Mouse (Mus musculus) hindbrain, embryonic 11.5 days (tissue): ENCODE data around the gene Dnah14. TPM values are rescaled to one million over a fixed set of nuclear protein-coding genes. Genes with fewer than 3 reads are reported as not detected.

Experiments used
- ATAC-seq: fragments of 200-750 bp; cut with Nextera tagmentation; 2 replicates; pipeline ENCODE4 v1.8.0; 2017; ENCODE audit warnings: mild to moderate bottlenecking, moderate TSS enrichment, moderate library complexity; ENCODE audit not compliant: low FRiP score
- DNase-seq: peaks from one replicate; pipeline ENCODE4 v3.0.0-alpha.2; 2015; ENCODE audit warnings: low spot score
- H3K27ac ChIP-seq: fragments of 300-500 bp; sonication (generic); 2 replicates; pipeline ENCODE4 v1.5.1; 2014; ENCODE audit warnings: mild to moderate bottlenecking, low read depth, low read length
- H3K27me3 ChIP-seq: fragments of 300-500 bp; sonication (generic); 2 replicates; pipeline ENCODE4 v1.6.1; 2014; ENCODE audit warnings: mild to moderate bottlenecking, low read length, moderate library complexity, mixed read lengths; ENCODE audit not compliant: control insufficient read depth, insufficient read depth
- H3K36me3 ChIP-seq: fragments of 300-500 bp; sonication (generic); 2 replicates; pipeline ENCODE4 v1.6.1; 2014; ENCODE audit warnings: mild to moderate bottlenecking, low read length, moderate library complexity, mixed read lengths; ENCODE audit not compliant: control insufficient read depth, insufficient read depth
- H3K4me1 ChIP-seq: fragments of 300-500 bp; sonication (generic); replicated peaks from 2 replicates; pipeline ENCODE4 v1.6.1; 2014; ENCODE audit warnings: low read length, mixed read lengths; ENCODE audit not compliant: control insufficient read depth, insufficient read depth
- H3K4me2 ChIP-seq: fragments of 300-500 bp; sonication (generic); replicated peaks from 2 replicates; pipeline ENCODE4 v1.6.1; 2014; ENCODE audit warnings: mild to moderate bottlenecking, low read depth, low read length
- H3K4me3 ChIP-seq: fragments of 300-500 bp; sonication (generic); 2 replicates; pipeline ENCODE4 v1.5.1; 2014; ENCODE audit warnings: low read depth, low read length
- H3K9ac ChIP-seq: fragments of 300-500 bp; sonication (generic); 2 replicates; pipeline ENCODE4 v1.6.1; 2014; ENCODE audit warnings: low read depth, low read length
- H3K9me3 ChIP-seq: fragments of 300-500 bp; sonication (generic); 2 replicates; pipeline ENCODE4 v1.6.1; 2016; ENCODE audit warnings: low read length; ENCODE audit not compliant: control insufficient read depth
- WGBS: fragments of 180-500 bp; shearing (Covaris S2); extraction: QIAGEN DNeasy Blood & Tissue Kit; methylation state at CpG from one replicate; pipeline ENCODE4 v1.1.7; 2014; 5-methylcytosine and 5-hydroxymethylcytosine counted together
- polyA plus RNA-seq: library from polyadenylated mRNA; unstranded; fragments of >200 nt; fragmentation: Nextera tagmentation; extraction: Ambion mirVana; gene quantifications from 2 replicates; pipeline ENCODE4 v1.2.1, GENCODE M21; 2014

Dnah14 gene
- polyA plus RNA-seq, 1 experiment from 2014 or later: 2.6 TPM

- H3K4me1 ChIP-seq: no peaks in the 10 kb centered on the region
- no peak overlapping the region for H3K27ac ChIP-seq
- H3K4me3 ChIP-seq: no peak overlapping the region
- WGBS: 69% methylated on average over 4 of the region's 4 CpGs
- DNase-seq: no peak
- no peak overlapping the region for H3K4me2 ChIP-seq
- no peaks in the 10 kb centered on the region for H3K27me3 ChIP-seq
- ATAC-seq: no peak
- no peaks in the 10 kb centered on the region for H3K9me3 ChIP-seq
- H3K9ac ChIP-seq: no peak overlapping the region
- no peaks in the 10 kb centered on the region for H3K36me3 ChIP-seq
Observed at GRCm38 (mm10) chr1:181850441-181850840, 274.1 kb downstream of the Dnah14 start.

DNA sequence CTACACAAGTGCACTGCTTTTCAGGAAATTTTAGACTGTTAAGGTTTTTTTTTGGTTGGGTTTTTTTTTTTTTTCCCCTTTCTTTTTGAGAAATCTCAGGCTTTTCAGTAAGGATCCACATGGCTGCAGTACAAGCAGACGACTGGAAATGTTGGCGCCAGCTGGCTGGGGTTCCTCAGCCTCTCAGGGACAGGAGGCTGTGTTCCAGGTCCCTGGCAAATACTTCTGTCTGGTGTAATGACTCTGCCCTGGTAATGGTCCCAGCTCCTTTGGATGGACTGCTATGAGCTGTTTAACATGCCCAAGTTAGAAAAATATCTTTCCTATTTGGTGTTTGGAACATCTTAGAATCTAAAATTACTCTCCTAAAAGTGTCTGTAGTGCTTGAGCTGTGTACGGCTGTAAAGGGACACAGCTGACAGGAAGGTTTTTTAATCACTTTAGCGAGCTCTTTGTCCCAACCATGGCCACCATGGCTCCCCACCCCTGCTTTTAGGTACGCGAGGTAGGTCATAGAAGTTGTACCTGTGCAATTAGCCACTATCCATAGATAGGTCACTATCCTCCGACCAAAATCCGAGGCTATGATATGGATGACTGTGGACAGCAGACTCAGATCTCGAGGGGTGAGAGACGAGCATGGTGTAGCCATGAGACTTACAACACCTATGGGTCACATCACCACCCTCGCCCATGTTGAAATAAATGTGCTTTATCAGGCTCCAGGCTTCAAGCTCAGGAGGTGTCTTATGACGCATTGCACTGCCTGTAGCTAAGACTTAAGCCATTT is 275.4 kb downstream of the Dnah14 start:
- Histone ChIP-seq H3K36me3 (no peaks in the 10 kb centered on the region), H3K27ac (no peak overlapping the region), H3K4me2 (no peak overlapping the region), H3K4me3 (no peak overlapping the region), H3K9ac (no peak overlapping the region), H3K27me3 (no peaks in the 10 kb centered on the region), H3K4me1 (no peaks in the 10 kb centered on the region), H3K9me3 (no peaks in the 10 kb centered on the region)
- WGBS: 89% methylated on average over 12 of the region's 12 CpGs
- no peak for DNase-seq
- no peak for ATAC-seq

DNA sequence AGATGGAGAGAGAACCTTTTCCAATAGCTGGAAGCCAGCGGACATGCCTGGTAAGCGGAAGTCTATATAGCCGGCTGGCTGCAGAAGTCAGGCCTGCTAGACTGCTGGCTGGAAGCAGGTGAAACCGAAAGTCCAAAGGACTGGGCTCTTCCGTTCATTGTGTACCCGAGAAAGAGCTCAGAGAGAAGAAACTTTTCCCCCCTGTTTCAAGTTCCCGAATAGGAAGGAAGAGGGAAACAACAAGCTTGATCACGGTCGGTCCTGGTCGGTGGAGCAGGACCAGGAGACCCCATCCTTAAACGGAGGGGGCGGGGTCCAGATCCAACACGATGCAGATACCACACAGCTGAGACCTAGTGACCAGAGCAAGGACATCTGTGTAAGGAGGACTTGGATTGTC is 276.1 kb downstream of the Dnah14 start:
- no peak for ATAC-seq
- H3K4me2 ChIP-seq: no peak overlapping the region
- no peak overlapping the region for H3K4me3 ChIP-seq

DNA sequence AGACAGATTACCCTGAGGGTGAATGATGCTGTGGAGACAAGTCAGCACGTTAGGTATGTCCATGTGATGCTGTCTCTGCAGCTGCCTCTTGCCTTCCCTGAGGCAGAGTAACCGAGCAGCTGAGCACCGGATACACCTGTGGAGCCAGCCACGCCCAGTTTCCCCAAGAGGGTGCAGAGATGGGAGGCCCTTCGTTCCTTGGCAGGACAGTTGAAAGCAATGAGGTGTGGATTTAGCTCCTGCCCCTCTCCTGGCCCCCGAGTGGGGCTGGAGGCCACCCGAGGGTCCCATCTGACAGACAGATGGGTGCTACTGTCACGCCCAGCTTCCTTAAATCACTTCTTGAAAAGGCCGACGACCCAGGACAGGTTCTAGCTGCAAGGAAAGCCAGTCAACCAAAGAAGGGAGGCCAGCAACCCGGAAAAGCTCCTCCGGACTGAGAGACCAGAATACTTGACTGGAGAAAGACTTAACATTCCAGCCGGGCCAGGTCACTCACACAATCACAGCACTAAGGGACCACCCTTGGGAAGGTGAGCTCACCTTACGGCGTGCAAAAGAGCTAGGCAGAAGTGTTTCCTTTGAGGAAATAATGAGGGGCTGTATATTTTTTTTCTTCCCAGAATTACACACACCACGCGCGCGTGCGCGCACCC is 276.9 kb downstream of the Dnah14 start:
- H3K27me3 ChIP-seq: no peaks in the 10 kb centered on the region
- no peak overlapping the region for H3K4me3 ChIP-seq
- no peak overlapping the region; the same call in 1 of the 2 replicates for H3K4me2 ChIP-seq
- no peaks in the 10 kb centered on the region for H3K4me1 ChIP-seq
- DNase-seq (peak; percentile 19), ATAC-seq (no peak; the same call in 1 of the 2 replicates)
- no peaks in the 10 kb centered on the region for H3K9me3 ChIP-seq
- H3K27ac ChIP-seq: no peak overlapping the region
- H3K36me3 ChIP-seq: no peaks in the 10 kb centered on the region
- 19% methylated on average over 20 of the region's 21 CpGs for WGBS
- no peak overlapping the region for H3K9ac ChIP-seq

More for the DNA sequence above, 276.1 kb downstream of the Dnah14 start:
- Histone ChIP-seq H3K27ac (no peak overlapping the region), H3K9ac (no peak overlapping the region), H3K36me3 (no peaks in the 10 kb centered on the region), H3K4me1 (no peaks in the 10 kb centered on the region), H3K27me3 (no peaks in the 10 kb centered on the region), H3K9me3 (no peaks in the 10 kb centered on the region)
- 45% methylated on average over 13 of the region's 13 CpGs for WGBS
- no peak for DNase-seq

- 96% methylated on average over 2 of the region's 2 CpGs for WGBS
- Histone ChIP-seq H3K9ac (no peak overlapping the region), H3K9me3 (no peaks in the 10 kb centered on the region), H3K4me3 (no peak overlapping the region), H3K4me2 (no peak overlapping the region), H3K4me1 (no peaks in the 10 kb centered on the region), H3K27me3 (no peaks in the 10 kb centered on the region), H3K27ac (no peak overlapping the region), H3K36me3 (no peaks in the 10 kb centered on the region)
- ATAC-seq (no peak), DNase-seq (no peak)
Observed at GRCm38 (mm10) chr1:181854829-181855228, 278.5 kb downstream of the Dnah14 start.

- no peaks in the 10 kb centered on the region for H3K27me3 ChIP-seq
- no peak overlapping the region for H3K27ac ChIP-seq
- no peaks in the 10 kb centered on the region for H3K4me1 ChIP-seq
- no peak overlapping the region for H3K4me2 ChIP-seq
- H3K9ac ChIP-seq: no peak overlapping the region
- H3K36me3 ChIP-seq: no peaks in the 10 kb centered on the region
- ATAC-seq (no peak), DNase-seq (no peak)
- WGBS: 87% methylated on average over 2 of the region's 2 CpGs
- H3K4me3 ChIP-seq: no peak overlapping the region
- no peaks in the 10 kb centered on the region for H3K9me3 ChIP-seq
Observed at GRCm38 (mm10) chr1:181856329-181856728, 280.0 kb downstream of the Dnah14 start.

DNA sequence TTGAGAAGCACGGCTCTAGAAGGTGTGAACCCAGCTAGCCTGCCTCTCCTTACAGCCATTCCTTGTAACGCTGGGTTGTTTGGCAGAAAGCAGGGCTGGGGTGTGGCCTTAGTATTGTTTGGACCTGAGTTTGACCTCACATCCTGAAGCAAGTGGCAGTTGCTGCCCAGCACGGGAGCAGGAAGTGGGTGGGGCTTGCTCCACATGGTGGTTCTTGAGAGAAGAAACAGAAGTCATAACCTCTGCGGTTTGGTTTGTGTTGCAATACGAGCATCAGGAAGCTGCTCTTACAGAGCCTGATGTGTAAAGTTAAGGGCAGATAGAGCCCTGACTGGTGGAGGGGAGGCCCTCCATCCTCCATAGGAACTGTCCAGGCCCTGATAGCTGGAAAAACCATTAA is 284.3 kb downstream of the Dnah14 start:
- ATAC-seq (no peak), DNase-seq (no peak)
- Histone ChIP-seq H3K27me3 (no peaks in the 10 kb centered on the region), H3K4me1 (no peaks in the 10 kb centered on the region), H3K9me3 (no peaks in the 10 kb centered on the region), H3K4me2 (no peak overlapping the region), H3K36me3 (no peaks in the 10 kb centered on the region), H3K9ac (no peak overlapping the region), H3K27ac (no peak overlapping the region), H3K4me3 (no peak overlapping the region)
- 27% methylated on average over 5 of the region's 5 CpGs for WGBS

DNA sequence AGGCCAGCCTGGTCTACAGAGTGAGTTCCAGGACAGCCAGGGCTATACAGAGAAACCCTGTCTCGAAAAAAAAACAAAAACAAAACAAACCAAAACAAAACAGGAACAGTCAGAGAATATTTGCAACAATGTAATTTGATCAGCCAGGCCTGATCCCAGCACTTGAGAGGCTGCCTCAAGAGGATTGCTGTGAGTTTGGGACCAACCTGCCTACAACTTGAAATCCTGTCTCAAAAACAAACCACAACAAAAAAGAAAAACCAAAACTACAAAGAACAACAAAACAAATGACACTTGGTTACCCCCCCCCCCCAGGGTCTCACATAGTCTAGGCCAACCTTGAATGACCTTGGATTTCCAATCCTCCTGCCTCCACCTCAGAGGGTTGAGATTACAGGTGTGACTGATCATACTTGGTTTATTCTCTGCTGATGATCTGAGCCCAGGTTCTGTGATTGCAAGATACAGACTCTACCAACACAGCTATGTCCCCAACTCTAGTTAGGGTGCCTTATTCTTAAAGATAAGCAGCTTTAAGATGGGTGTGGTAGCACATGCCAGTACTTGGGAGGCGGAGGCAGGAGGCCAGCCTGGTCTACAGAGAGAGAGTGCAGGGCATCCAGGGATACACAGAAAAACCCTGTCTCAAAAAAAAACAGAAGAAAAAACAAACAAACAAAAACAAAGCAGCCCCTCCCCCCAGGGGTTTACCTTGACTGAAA is 285.0 kb downstream of the Dnah14 start:
- Histone ChIP-seq H3K4me2 (no peak overlapping the region), H3K9me3 (no peaks in the 10 kb centered on the region), H3K4me3 (no peak overlapping the region), H3K4me1 (no peaks in the 10 kb centered on the region), H3K27me3 (no peaks in the 10 kb centered on the region), H3K36me3 (no peaks in the 10 kb centered on the region), H3K27ac (no peak overlapping the region), H3K9ac (no peak overlapping the region)
- DNase-seq (no peak), ATAC-seq (no peak)
- 66% methylated on average over 2 of the region's 2 CpGs for WGBS
